In the genomic region with DNA sequence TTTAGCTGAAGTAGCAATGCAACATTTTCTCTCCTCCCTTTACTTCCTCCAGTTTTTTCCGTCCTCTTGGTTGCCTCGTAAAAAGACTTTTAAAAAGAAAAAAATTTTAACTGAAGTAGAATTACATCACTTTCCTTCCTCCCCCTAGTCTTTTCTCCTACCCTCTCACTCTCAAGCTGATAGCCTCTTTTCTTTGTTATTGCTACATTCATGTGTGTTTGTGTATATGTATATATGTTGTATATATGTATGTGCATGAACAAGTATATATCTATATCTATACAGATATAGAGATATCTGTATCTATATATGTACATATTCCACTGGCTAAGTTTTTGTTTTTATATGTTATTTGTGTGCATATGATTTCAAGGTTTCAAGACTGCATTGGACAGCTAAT, we compare ENCODE assay signal across 8 mouse cellular contexts. TPM values are rescaled to one million over a fixed set of nuclear protein-coding genes. Genes with fewer than 3 reads are reported as not detected.
A peak's percentile ranks its signal among the peaks of the same experiment; 100 is the strongest.
DNase-seq lines count a peak whose midpoint lies in the region; ATAC-seq lines count a peak whose summit lies in the region.

No protein-coding gene starts in this region.

- H3K4me3 ChIP-seq in neural tube, embryonic 11.5 days (ENCODE audit: low read depth, low read length): peak overlapping the region; percentile 76
- peak overlapping the region; percentile 82 for H3K4me3 ChIP-seq in forebrain, embryonic 13.5 days
- H3K4me3 ChIP-seq in liver, embryonic 11.5 days (ENCODE audit: low read depth, low read length): peak overlapping the region; percentile 85
- H3K4me3 ChIP-seq in stomach, embryonic 15.5 days (replicated peaks): peak overlapping the region; percentile 88

- 0% methylated on average over 2 of the region's 2 CpGs for WGBS in neural tube, embryonic 11.5 days
- whole genome bisulfite sequencing in forebrain, embryonic 13.5 days: 0% methylated on average over 2 of the region's 2 CpGs
- 0% methylated on average over 2 of the region's 2 CpGs for whole genome bisulfite sequencing in liver, embryonic 11.5 days
- 0% methylated on average over 2 of the region's 2 CpGs for WGBS in stomach, embryonic 15.5 days

- H3K4me1 ChIP-seq in neural tube, embryonic 11.5 days (ENCODE audit: control insufficient read depth, insufficient read depth, low read length): 0 out of 2 replicates have a peak, but pooled peaks cover 2% of the 10 kb centered on the region
- H3K4me1 ChIP-seq in forebrain, embryonic 13.5 days: peaks cover 21% of the 10 kb centered on the region
- H3K4me1 ChIP-seq in liver, embryonic 11.5 days (replicated peaks; ENCODE audit: control insufficient read depth, insufficient read depth, low read length): peaks cover 4% of the 10 kb centered on the region; the same call in 1 of the 2 replicates
- H3K4me1 ChIP-seq in stomach, embryonic 15.5 days: peaks cover 8% of the 10 kb centered on the region; the same call in 1 of the 2 replicates

- H3K36me3 ChIP-seq in neural tube, embryonic 11.5 days (ENCODE audit: control insufficient read depth, insufficient read depth, low read length): no peaks in the 10 kb centered on the region
- H3K36me3 ChIP-seq in forebrain, embryonic 13.5 days (ENCODE audit: poor library complexity, severe bottlenecking): peaks cover 14% of the 10 kb centered on the region
- no peaks in the 10 kb centered on the region; the same call in 1 of the 2 replicates for H3K36me3 ChIP-seq in liver, embryonic 11.5 days (ENCODE audit: control insufficient read depth, insufficient read depth, low read length)
- peaks cover 9% of the 10 kb centered on the region; the same call in 1 of the 2 replicates for H3K36me3 ChIP-seq in stomach, embryonic 15.5 days

- DNase-seq in neural tube, embryonic 11.5 days (ENCODE audit: low spot score): no peak
- DNase-seq in neural tube, embryonic 10.5 days (ENCODE audit: extremely low spot score, low spot score): no peak
- DNase-seq in liver, embryonic 11.5 days (ENCODE audit: low spot score): no peak
- DNase-seq in left cerebral cortex, adult 18-20 months (ENCODE audit: low spot score in 2 of 2): no peak
- no peak for DNase-seq in urinary bladder, postnatal 4 days (ENCODE audit: low spot score in 2 of 2)
- no peak for DNase-seq in kidney, postnatal 14 days

- ATAC-seq in neural tube, embryonic 11.5 days (ENCODE audit: insufficient read depth, low FRiP score, low TSS enrichment): 0 out of 2 replicates have a peak, but pooled peaks have one; percentile 51
- ATAC-seq in forebrain, embryonic 13.5 days: peak; percentile 65
- peak; percentile 44; the same call in 1 of the 2 replicates for ATAC-seq in liver, embryonic 11.5 days (replicated peaks; ENCODE audit: low FRiP score)
- ATAC-seq in stomach, embryonic 15.5 days (ENCODE audit: insufficient read depth, low FRiP score, low read depth): no peak

- no peaks in the 10 kb centered on the region for H3K27me3 ChIP-seq in neural tube, embryonic 11.5 days (ENCODE audit: control insufficient read depth, insufficient read depth, low read length)
- 0 out of 2 replicates have a peak, but pooled peaks cover 8% of the 10 kb centered on the region for H3K27me3 ChIP-seq in forebrain, embryonic 13.5 days
- no peaks in the 10 kb centered on the region for H3K27me3 ChIP-seq in liver, embryonic 11.5 days (replicated peaks; ENCODE audit: control insufficient read depth, insufficient read depth, low read length)
- H3K27me3 ChIP-seq in stomach, embryonic 15.5 days (replicated peaks): no peaks in the 10 kb centered on the region

- H3K9me3 ChIP-seq in neural tube, embryonic 11.5 days (ENCODE audit: control insufficient read depth, low read length): no peaks in the 10 kb centered on the region
- H3K9me3 ChIP-seq in forebrain, embryonic 13.5 days (replicated peaks): no peaks in the 10 kb centered on the region
- no peaks in the 10 kb centered on the region for H3K9me3 ChIP-seq in liver, embryonic 11.5 days (ENCODE audit: control insufficient read depth, low read length)
- H3K9me3 ChIP-seq in stomach, embryonic 15.5 days: no peaks in the 10 kb centered on the region

- peak overlapping the region; percentile 55 for H3K4me2 ChIP-seq in neural tube, embryonic 11.5 days (ENCODE audit: low read depth)
- peak overlapping the region; percentile 86 for H3K4me2 ChIP-seq in forebrain, embryonic 13.5 days
- H3K4me2 ChIP-seq in liver, embryonic 11.5 days: peak overlapping the region; percentile 79
- H3K4me2 ChIP-seq in stomach, embryonic 15.5 days: peak overlapping the region; percentile 59; the same call in 1 of the 2 replicates

- peak overlapping the region; percentile 86; the same call in 1 of the 2 replicates for H3K9ac ChIP-seq in neural tube, embryonic 11.5 days (ENCODE audit: low read length)
- peak overlapping the region; percentile 85 for H3K9ac ChIP-seq in forebrain, embryonic 13.5 days
- peak overlapping the region; percentile 93; the same call in 1 of the 2 replicates for H3K9ac ChIP-seq in liver, embryonic 11.5 days (ENCODE audit: low read depth, low read length)
- H3K9ac ChIP-seq in stomach, embryonic 15.5 days: peak overlapping the region; percentile 69; the same call in 1 of the 2 replicates

- no peak overlapping the region for H3K27ac ChIP-seq in neural tube, embryonic 11.5 days (ENCODE audit: low read depth, low read length)
- no peak overlapping the region for H3K27ac ChIP-seq in forebrain, embryonic 13.5 days
- H3K27ac ChIP-seq in liver, embryonic 11.5 days (ENCODE audit: low read depth, low read length): peak overlapping the region; percentile 84
- no peak overlapping the region; the same call in 1 of the 2 replicates for H3K27ac ChIP-seq in stomach, embryonic 15.5 days

RNA-seq across cellular contexts. Expression of gene Zkscan3, which starts 0.3 kb away (rescaled TPM):
- polyA plus RNA-seq in neural tube, embryonic 11.5 days (2014; fragmentation: Nextera tagmentation; extraction: Ambion mirVana): 79.8 and 84.7 TPM in 2 replicates
- polyA plus RNA-seq in forebrain, embryonic 13.5 days (2015; fragmentation: Nextera tagmentation; extraction: Ambion mirVana): 97.9 and 98.4 TPM in 2 replicates
- 49.7 and 53.4 TPM in 2 replicates for polyA plus RNA-seq in liver, embryonic 11.5 days (2014; fragmentation: Nextera tagmentation; extraction: Ambion mirVana)
- polyA plus RNA-seq in stomach, embryonic 15.5 days (2015; fragmentation: Nextera tagmentation; extraction: Ambion mirVana): 77.7 and 80.7 TPM in 2 replicates
- total RNA-seq in left cerebral cortex, adult 18-20 months (2021): 10 to 100 TPM; 36.0 to 38.1 TPM

RNA-seq across cellular contexts. Expression of gene Pgbd1, which starts 38.0 kb away (rescaled TPM):
- polyA plus RNA-seq in neural tube, embryonic 11.5 days (2014; fragmentation: Nextera tagmentation; extraction: Ambion mirVana): 4.1 and 4.9 TPM in 2 replicates
- polyA plus RNA-seq in forebrain, embryonic 13.5 days (2015; fragmentation: Nextera tagmentation; extraction: Ambion mirVana): 3.7 and 4.4 TPM in 2 replicates
- polyA plus RNA-seq in liver, embryonic 11.5 days (2014; fragmentation: Nextera tagmentation; extraction: Ambion mirVana): 2.4 and 2.8 TPM in 2 replicates
- 2.5 and 2.6 TPM in 2 replicates for polyA plus RNA-seq in stomach, embryonic 15.5 days (2015; fragmentation: Nextera tagmentation; extraction: Ambion mirVana)
- total RNA-seq in left cerebral cortex, adult 18-20 months (2021): 1 to 10 TPM in 1 of 2 experiments, under 1 TPM in 1; 0.98 to 1.5 TPM

RNA-seq across cellular contexts. Expression of gene Zscan12, which starts 40.2 kb away (rescaled TPM):
- 14.8 and 19.6 TPM in 2 replicates for polyA plus RNA-seq in neural tube, embryonic 11.5 days (2014; fragmentation: Nextera tagmentation; extraction: Ambion mirVana)
- 16.4 and 18.1 TPM in 2 replicates for polyA plus RNA-seq in forebrain, embryonic 13.5 days (2015; fragmentation: Nextera tagmentation; extraction: Ambion mirVana)
- polyA plus RNA-seq in liver, embryonic 11.5 days (2014; fragmentation: Nextera tagmentation; extraction: Ambion mirVana): 10.2 and 12.0 TPM in 2 replicates
- polyA plus RNA-seq in stomach, embryonic 15.5 days (2015; fragmentation: Nextera tagmentation; extraction: Ambion mirVana): 9.9 and 10.0 TPM in 2 replicates
- 1 to 10 TPM; 8.3 to 8.9 TPM for total RNA-seq in left cerebral cortex, adult 18-20 months (2021)

RNA-seq across cellular contexts. Expression of gene Zscan26, which starts 50.7 kb away (rescaled TPM):
- polyA plus RNA-seq in neural tube, embryonic 11.5 days (2014; fragmentation: Nextera tagmentation; extraction: Ambion mirVana): 14.9 and 17.5 TPM in 2 replicates
- 21.7 and 25.4 TPM in 2 replicates for polyA plus RNA-seq in forebrain, embryonic 13.5 days (2015; fragmentation: Nextera tagmentation; extraction: Ambion mirVana)
- 13.5 and 16.6 TPM in 2 replicates for polyA plus RNA-seq in liver, embryonic 11.5 days (2014; fragmentation: Nextera tagmentation; extraction: Ambion mirVana)
- 33.0 and 36.3 TPM in 2 replicates for polyA plus RNA-seq in stomach, embryonic 15.5 days (2015; fragmentation: Nextera tagmentation; extraction: Ambion mirVana)
- 10 to 100 TPM; 58.1 to 60.4 TPM for total RNA-seq in left cerebral cortex, adult 18-20 months (2021)

RNA-seq across cellular contexts. Expression of gene Olfr1367, which starts 56.1 kb away (rescaled TPM):
- not detected in 2 replicates for polyA plus RNA-seq in neural tube, embryonic 11.5 days (2014; fragmentation: Nextera tagmentation; extraction: Ambion mirVana)
- polyA plus RNA-seq in forebrain, embryonic 13.5 days (2015; fragmentation: Nextera tagmentation; extraction: Ambion mirVana): not detected in 2 replicates
- polyA plus RNA-seq in liver, embryonic 11.5 days (2014; fragmentation: Nextera tagmentation; extraction: Ambion mirVana): not detected in 2 replicates
- polyA plus RNA-seq in stomach, embryonic 15.5 days (2015; fragmentation: Nextera tagmentation; extraction: Ambion mirVana): not detected in 2 replicates
- not detected for total RNA-seq in left cerebral cortex, adult 18-20 months (2021)
